Mouse (Mus musculus) liver, embryonic 14.5 days (tissue): Measurements from ENCODE around the gene Pde4d.

ENCODE experiments used
- CTCF ChIP-seq: IDR thresholded peaks from 2 replicates; pipeline ENCODE4 v1.5.1; 2016; ENCODE audit warnings: antibody characterized with exemption, low read depth, control low read depth
- EP300 ChIP-seq: IDR thresholded peaks from 2 replicates; pipeline ENCODE4 v1.6.1; 2016; ENCODE audit warnings: antibody characterized with exemption, low read depth

DNA sequence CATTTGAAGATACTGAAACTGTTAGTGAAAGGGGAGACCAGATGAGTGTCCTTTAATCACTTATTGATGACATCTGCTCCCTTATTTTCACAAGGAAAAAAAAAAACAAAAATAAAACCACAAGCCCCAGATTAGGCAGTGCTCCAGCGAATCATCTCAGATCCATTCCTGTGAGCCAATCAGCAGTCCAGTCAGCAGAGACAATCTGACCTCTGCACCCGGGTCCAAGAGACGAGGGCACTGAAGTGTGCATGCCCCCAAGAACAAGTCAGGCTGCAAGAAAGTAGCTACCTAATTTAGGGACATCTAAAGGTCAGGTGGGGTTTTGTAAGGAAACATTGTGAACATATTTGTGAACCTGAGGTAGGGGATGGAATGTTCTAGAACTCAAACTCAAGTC lies 1102.1 kb downstream of the Pde4d start:
- TF ChIP-seq CTCF (no peak), EP300 (no peak)
